Mouse (Mus musculus) hindbrain, embryonic 12.5 days (tissue): ENCODE data around the gene Gm11437. TPM values are rescaled to one million over a fixed set of nuclear protein-coding genes. Genes with fewer than 3 reads are reported as not detected.

Experiments
- ATAC-seq: fragments of 200-750 bp; cut with Nextera tagmentation; 2 replicates; pipeline ENCODE4 v1.8.0; 2017; ENCODE audit warnings: moderate TSS enrichment; ENCODE audit not compliant: low FRiP score
- H3K27ac ChIP-seq: fragments of 300-500 bp; sonication (generic); 2 replicates; pipeline ENCODE4 v1.5.1; 2016; ENCODE audit warnings: mild to moderate bottlenecking
- H3K27me3 ChIP-seq: fragments of 300-500 bp; sonication (generic); 2 replicates; pipeline ENCODE4 v1.6.1; 2016; ENCODE audit warnings: mild to moderate bottlenecking
- H3K36me3 ChIP-seq: fragments of 300-500 bp; sonication (generic); 2 replicates; pipeline ENCODE4 v1.6.1; 2016; ENCODE audit warnings: mild to moderate bottlenecking
- H3K4me1 ChIP-seq: fragments of 300-500 bp; sonication (generic); 2 replicates; pipeline ENCODE4 v1.6.1; 2016
- H3K4me2 ChIP-seq: fragments of 300-500 bp; sonication (generic); replicated peaks from 2 replicates; pipeline ENCODE4 v1.6.1; 2016; ENCODE audit warnings: mild to moderate bottlenecking
- H3K4me3 ChIP-seq: fragments of 300-500 bp; sonication (generic); 2 replicates; pipeline ENCODE4 v1.5.1; 2016; ENCODE audit warnings: mild to moderate bottlenecking
- H3K9ac ChIP-seq: fragments of 300-500 bp; sonication (generic); 2 replicates; pipeline ENCODE4 v1.6.1; 2016; ENCODE audit warnings: mild to moderate bottlenecking, moderate library complexity
- H3K9me3 ChIP-seq: fragments of 300-500 bp; sonication (generic); replicated peaks from 2 replicates; pipeline ENCODE4 v1.6.1; 2016; ENCODE audit warnings: mild to moderate bottlenecking
- WGBS: fragments of 180-500 bp; shearing (Covaris S2); methylation state at CpG from one replicate; pipeline ENCODE4 v1.1.7; 2016; 5-methylcytosine and 5-hydroxymethylcytosine counted together
- polyA plus RNA-seq: library from polyadenylated mRNA; unstranded; fragments of >200 nt; fragmentation: Nextera tagmentation; extraction: Ambion mirVana; gene quantifications from 2 replicates; pipeline ENCODE4 v1.2.1, GENCODE M21; 2016

Gene Gm11437
- polyA plus RNA-seq, 1 experiment from 2014 or later = not detected

DNA sequence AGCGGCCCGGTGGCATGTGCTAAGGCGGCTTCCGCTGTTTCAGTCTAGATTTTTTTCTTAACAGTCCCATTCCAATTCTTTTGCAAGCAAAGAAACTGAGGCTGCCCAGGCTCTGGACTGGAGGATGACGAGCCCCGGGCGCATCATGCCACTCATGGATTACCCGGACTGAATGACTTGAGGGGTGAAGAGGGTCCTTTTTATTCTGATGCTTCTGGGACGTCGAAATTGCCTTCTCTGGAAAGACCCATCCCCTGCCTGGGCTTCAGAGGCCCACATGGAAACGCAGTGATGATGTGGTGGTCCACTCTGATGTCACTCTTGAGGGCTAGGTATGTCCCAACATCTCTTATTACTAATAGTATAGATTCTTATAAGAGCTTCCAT lies 37.5 kb downstream of the Gm11437 start:
- Histone ChIP-seq H3K4me3 (peak overlapping the region; percentile 85), H3K9ac (peak overlapping the region; percentile 88), H3K27ac (0 out of 2 replicates have a peak overlapping the region, but pooled peaks have one; percentile 77), H3K9me3 (no peaks in the 10 kb centered on the region), H3K4me1 (peaks cover 7% of the 10 kb centered on the region; the same call in 1 of the 2 replicates), H3K27me3 (no peaks in the 10 kb centered on the region), H3K36me3 (peaks cover 8% of the 10 kb centered on the region), H3K4me2 (peak overlapping the region; percentile 82)
- WGBS = 5% methylated on average over 11 of the region's 11 CpGs
- ATAC-seq = peak; percentile 59

GRCm38 (mm10) chr11:84128943-84129798 lies 38.1 kb downstream of the Gm11437 start, which contains the start of the genes Tada2a and Acaca:
Gene Tada2a, minus strand, starts transcription at chr11:84129600.
Gene Acaca, plus strand, starts transcription at chr11:84129672.
- peak within 1 kb of the TSS; percentile 88 for H3K9ac ChIP-seq
- H3K27me3 ChIP-seq = no peaks in the 10 kb centered on the region
- H3K4me2 ChIP-seq = peak within 1 kb of the TSS; percentile 82
- peaks cover 7% of the 10 kb centered on the region; the same call in 1 of the 2 replicates for H3K4me1 ChIP-seq
- H3K36me3 ChIP-seq = peaks cover 12% of the 10 kb centered on the region
- under 1% methylated on average over 50 of the region's 83 CpGs for WGBS
- peak within 1 kb of the TSS; percentile 85 for H3K4me3 ChIP-seq
- ATAC-seq = peak; percentile 92
- H3K27ac ChIP-seq = peak within 1 kb of the TSS; percentile 77; the same call in 1 of the 2 replicates
- H3K9me3 ChIP-seq = no peaks in the 10 kb centered on the region

DNA sequence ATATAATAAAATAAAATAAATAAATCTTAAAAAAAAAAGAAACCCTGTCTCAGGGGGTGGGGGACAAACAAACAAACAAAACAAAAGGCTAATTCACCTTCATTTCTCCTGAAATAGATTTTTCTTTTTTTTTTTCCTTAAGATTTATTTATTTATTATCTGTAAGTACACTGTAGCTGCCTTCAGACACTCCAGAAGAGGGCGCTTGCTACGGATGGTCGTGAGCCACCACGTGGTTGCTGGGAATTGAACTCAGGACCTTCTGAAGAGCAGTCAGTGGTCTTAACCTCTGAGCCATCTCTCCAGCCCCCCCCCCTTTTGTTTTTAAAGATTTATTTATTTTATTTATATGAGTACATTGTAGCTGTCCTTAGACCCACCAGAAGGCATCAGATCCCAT lies 39.3 kb downstream of the Gm11437 start:
- no peaks in the 10 kb centered on the region for H3K9me3 ChIP-seq
- no peak for ATAC-seq
- peak overlapping the region; percentile 82; the same call in 1 of the 2 replicates for H3K4me2 ChIP-seq
- peaks cover 7% of the 10 kb centered on the region; the same call in 1 of the 2 replicates for H3K4me1 ChIP-seq
- H3K4me3 ChIP-seq = no peak overlapping the region
- H3K9ac ChIP-seq = no peak overlapping the region; the same call in 1 of the 2 replicates
- WGBS = 96% methylated on average over 4 of the region's 4 CpGs
- H3K27me3 ChIP-seq = no peaks in the 10 kb centered on the region
- no peak overlapping the region for H3K27ac ChIP-seq
- H3K36me3 ChIP-seq = peaks cover 15% of the 10 kb centered on the region

DNA sequence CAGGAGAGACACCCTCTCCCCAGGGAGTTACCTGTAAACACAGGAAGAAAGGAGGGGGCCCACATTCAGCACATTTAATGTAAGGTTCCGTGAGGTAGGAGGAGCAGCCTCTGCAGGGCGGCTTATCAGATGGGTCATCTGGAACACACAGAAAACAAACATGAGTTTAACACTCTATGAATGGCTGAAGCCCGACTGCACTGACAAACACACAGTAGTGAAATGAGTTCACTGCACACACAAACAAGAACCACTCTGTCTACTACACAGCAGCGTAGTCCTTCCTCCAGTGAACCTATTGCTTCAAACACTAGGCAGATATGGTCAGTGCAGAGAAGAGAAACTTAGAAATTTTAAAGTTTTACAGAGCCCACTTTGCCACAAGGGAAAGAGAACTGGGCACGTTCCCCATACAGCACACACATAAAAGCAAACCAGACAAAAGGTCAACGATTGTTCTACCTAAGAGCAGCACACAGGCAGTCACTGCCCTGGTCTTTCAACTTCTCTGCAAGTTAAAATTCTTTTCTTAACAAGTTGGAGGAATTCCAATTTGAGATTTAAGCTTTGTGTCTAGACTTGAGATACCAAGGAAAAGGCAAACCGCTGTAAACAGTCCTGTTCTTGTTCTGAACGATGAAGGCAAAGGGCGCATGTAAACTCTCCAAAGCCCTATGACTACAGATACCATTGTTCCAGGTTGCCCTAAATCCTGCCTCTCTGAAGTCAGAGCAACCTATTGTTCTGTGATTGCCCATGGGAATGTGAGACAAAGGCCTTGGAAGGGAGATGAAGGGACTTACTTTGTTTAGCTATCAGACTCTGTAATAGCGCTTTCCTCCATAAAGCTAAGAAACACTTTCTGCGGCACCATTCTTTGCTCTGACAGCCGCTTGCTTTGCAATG lies 46.0 kb downstream of the Gm11437 start:
- Histone ChIP-seq H3K4me2 (no peak overlapping the region), H3K4me3 (no peak overlapping the region), H3K27ac (no peak overlapping the region), H3K36me3 (peaks cover 56% of the 10 kb centered on the region), H3K9ac (no peak overlapping the region), H3K9me3 (no peaks in the 10 kb centered on the region), H3K4me1 (no peaks in the 10 kb centered on the region), H3K27me3 (no peaks in the 10 kb centered on the region)
- WGBS = 82% methylated on average over 12 of the region's 12 CpGs
- no peak for ATAC-seq

DNA sequence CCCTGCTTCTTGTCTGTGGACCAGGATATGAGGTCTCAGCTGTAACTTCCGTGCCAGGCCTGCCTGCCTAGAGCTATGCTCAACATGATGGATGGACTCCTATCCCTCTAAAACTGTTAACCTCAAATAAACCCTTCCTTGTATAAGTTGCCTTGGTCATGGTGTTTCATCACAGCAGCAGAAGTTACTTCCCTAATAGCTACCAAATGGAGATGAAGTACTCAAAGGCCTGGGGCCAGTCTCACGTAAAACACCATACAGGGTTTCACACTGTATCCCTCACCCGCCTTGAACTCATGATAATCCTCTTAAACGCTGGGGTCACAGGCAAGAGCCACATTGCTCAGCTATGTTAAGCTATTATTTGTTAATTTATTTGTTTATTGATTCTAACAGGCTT lies 49.8 kb downstream of the Gm11437 start:
- no peaks in the 10 kb centered on the region for H3K4me1 ChIP-seq
- H3K36me3 ChIP-seq = peaks cover 58% of the 10 kb centered on the region
- no peak overlapping the region for H3K27ac ChIP-seq
- no peak for ATAC-seq
- 93% methylated on average over 4 of the region's 4 CpGs for WGBS
- no peak overlapping the region for H3K4me3 ChIP-seq
- no peaks in the 10 kb centered on the region for H3K27me3 ChIP-seq
- no peak overlapping the region for H3K4me2 ChIP-seq
- no peak overlapping the region for H3K9ac ChIP-seq
- H3K9me3 ChIP-seq = no peaks in the 10 kb centered on the region

DNA sequence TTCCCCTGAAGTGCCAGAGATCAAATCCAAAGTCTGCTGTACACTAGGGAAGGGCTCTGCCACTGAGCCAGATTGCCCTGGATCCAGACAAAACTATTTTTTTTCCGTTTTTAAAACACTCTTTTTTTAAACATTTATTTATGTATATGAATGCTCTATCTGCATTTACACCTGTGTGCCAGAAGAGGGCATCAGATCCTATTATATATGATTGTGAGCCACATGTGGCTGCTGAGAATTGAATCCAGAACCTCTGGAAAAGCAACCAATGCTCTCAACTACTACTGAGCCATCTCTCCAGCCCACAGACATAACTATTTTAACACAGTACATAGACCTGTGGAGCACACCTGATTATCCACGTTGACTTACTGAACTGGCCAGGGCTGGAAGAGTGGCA lies 51.1 kb downstream of the Gm11437 start:
- 71% methylated on average over 2 of the region's 2 CpGs for WGBS
- Histone ChIP-seq H3K9ac (no peak overlapping the region), H3K4me1 (no peaks in the 10 kb centered on the region), H3K27me3 (no peaks in the 10 kb centered on the region), H3K4me2 (no peak overlapping the region), H3K9me3 (no peaks in the 10 kb centered on the region), H3K27ac (no peak overlapping the region), H3K4me3 (no peak overlapping the region), H3K36me3 (peaks cover 58% of the 10 kb centered on the region)
- no peak for ATAC-seq

- Histone ChIP-seq H3K27me3 (no peaks in the 10 kb centered on the region), H3K9me3 (no peaks in the 10 kb centered on the region), H3K27ac (no peak overlapping the region), H3K4me2 (no peak overlapping the region), H3K4me3 (no peak overlapping the region), H3K4me1 (no peaks in the 10 kb centered on the region), H3K9ac (no peak overlapping the region), H3K36me3 (peaks cover 54% of the 10 kb centered on the region)
- ATAC-seq = no peak
- WGBS = 93% methylated on average over 9 of the region's 9 CpGs
These were observed 51.6 kb downstream of the Gm11437 start for GRCm38 (mm10) chr11:84115646-84116045.

DNA sequence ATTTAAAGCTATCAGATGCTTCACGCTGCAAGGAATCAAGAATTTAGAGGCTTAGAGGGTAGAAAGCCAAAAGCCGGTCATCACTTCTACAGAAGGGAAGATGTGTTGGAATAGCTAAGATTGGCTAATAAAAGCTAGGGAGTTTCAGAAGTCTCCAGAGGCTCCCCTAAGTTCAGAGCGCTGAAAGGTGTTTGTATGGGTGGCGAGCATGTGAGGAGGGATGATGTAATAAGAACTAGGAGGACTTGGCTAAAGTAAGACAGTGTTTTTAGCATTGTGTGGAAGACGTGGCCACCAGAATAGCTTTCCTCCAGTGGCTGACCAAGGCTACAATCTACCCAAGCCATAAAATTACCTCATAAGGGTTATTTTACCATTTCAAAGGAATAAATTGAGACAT lies 53.7 kb downstream of the Gm11437 start:
- H3K9me3 ChIP-seq = no peaks in the 10 kb centered on the region
- no peak overlapping the region for H3K9ac ChIP-seq
- H3K36me3 ChIP-seq = peaks cover 43% of the 10 kb centered on the region
- no peaks in the 10 kb centered on the region for H3K27me3 ChIP-seq
- no peak overlapping the region for H3K4me3 ChIP-seq
- WGBS = 95% methylated on average over 5 of the region's 5 CpGs
- no peaks in the 10 kb centered on the region for H3K4me1 ChIP-seq
- no peak for ATAC-seq
- no peak overlapping the region for H3K27ac ChIP-seq
- no peak overlapping the region for H3K4me2 ChIP-seq

- peaks cover 71% of the 10 kb centered on the region for H3K36me3 ChIP-seq
- ATAC-seq = no peak
These were observed 60.1 kb downstream of the Gm11437 start for GRCm38 (mm10) chr11:84107137-84107536.

GRCm38 (mm10) chr11:84104036-84104435 lies 63.2 kb downstream of the Gm11437 start:
- 93% methylated on average over 6 of the region's 6 CpGs for WGBS
- H3K4me3 ChIP-seq = no peak overlapping the region
- ATAC-seq = no peak
- H3K27me3 ChIP-seq = no peaks in the 10 kb centered on the region
- peaks cover 79% of the 10 kb centered on the region for H3K36me3 ChIP-seq
- H3K27ac ChIP-seq = no peak overlapping the region
- H3K9ac ChIP-seq = no peak overlapping the region
- H3K4me2 ChIP-seq = no peak overlapping the region
- no peaks in the 10 kb centered on the region for H3K9me3 ChIP-seq
- H3K4me1 ChIP-seq = no peaks in the 10 kb centered on the region

More at GRCm38 (mm10) chr11:84107137-84107536, 60.1 kb downstream of the Gm11437 start:
- no peak overlapping the region for H3K9ac ChIP-seq
- H3K4me2 ChIP-seq = no peak overlapping the region
- H3K9me3 ChIP-seq = no peaks in the 10 kb centered on the region
- no peak overlapping the region for H3K27ac ChIP-seq
- 73% methylated on average over 2 of the region's 2 CpGs for WGBS
- H3K4me1 ChIP-seq = no peaks in the 10 kb centered on the region
- H3K4me3 ChIP-seq = no peak overlapping the region
- no peaks in the 10 kb centered on the region for H3K27me3 ChIP-seq

DNA sequence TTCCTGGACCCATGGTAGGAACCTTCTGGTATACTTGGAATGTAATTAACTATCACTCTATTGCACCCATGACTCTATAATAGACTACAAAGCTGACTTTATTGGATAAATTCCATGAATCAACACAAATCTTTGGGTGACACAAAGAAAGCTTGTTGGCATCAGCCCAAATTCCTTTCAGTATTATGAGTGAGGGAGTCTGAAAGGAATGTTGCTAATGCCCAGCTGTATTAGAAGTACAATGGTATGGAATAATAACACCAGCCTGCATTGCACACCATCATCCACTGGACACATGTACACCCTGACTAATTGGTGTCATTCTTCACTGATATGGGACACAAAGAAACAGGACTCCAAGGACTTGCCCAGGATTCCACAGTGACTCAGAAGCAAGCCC lies 66.1 kb downstream of the Gm11437 start:
- peaks cover 68% of the 10 kb centered on the region for H3K36me3 ChIP-seq

More for the DNA sequence above, 66.1 kb downstream of the Gm11437 start:
- H3K27me3 ChIP-seq = no peaks in the 10 kb centered on the region
- ATAC-seq = no peak
- no peaks in the 10 kb centered on the region for H3K4me1 ChIP-seq
- no peak overlapping the region for H3K4me2 ChIP-seq
- H3K9ac ChIP-seq = no peak overlapping the region
- H3K4me3 ChIP-seq = no peak overlapping the region
- no peaks in the 10 kb centered on the region for H3K9me3 ChIP-seq
- H3K27ac ChIP-seq = no peak overlapping the region
